Mouse (Mus musculus): Measurements from ENCODE around the gene Tmem88b. TPM values are rescaled to one million over a fixed set of nuclear protein-coding genes. Genes with fewer than 3 reads are reported as not detected.
"Not testable (repeated sequence)": the region's sequence is repeated elsewhere in the genome, so short reads cannot be mapped to it uniquely, and the experiment has no call there.

Tmem88b gene
- polyA plus RNA-seq, 1 experiment, result 1.8 TPM

DNA sequence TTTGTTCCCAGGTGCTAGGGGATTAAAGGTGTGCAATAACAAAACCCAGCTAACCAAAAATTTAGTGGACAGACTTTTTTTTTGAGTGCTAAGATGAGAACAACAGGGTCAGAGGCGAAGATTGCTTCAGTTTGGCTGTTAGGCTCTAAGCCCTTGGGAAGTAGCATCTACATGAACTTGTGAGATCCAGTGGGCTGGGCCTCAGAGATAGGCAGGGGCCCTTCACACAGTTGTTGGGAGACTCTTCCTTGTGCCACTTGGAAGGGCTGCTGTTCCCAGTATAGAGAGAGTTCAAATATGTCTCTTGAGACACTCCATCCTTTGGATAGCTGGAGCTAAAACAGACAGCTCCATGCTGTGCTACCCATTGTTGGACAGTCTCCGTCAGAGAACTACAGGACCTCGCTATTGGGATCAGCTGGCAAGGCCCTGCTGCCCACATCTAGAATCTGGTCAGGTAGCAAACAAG, 4.4 kb upstream of the Tmem88b start, which contains the start of gene Ankrd65:
TSS of gene Ankrd65 (plus strand) at position 419 of the 469 bp plus-strand sequence.
- H3K36me3 ChIP-seq (ENCODE audit: control insufficient read depth, insufficient read depth, low read length), result no peaks in the 10 kb centered on the region
- DNase-seq, result no peak
- 69% methylated on average over 3 of the region's 3 CpGs for WGBS
- H3K4me1 ChIP-seq (ENCODE audit: control insufficient read depth, insufficient read depth, low read length), result peaks cover 12% of the 10 kb centered on the region; the same call in 1 of the 2 replicates
- peak within 1 kb of the TSS; percentile 36; the same call in 1 of the 2 replicates for H3K4me3 ChIP-seq (ENCODE audit: insufficient read depth, low read depth, low read length)
- H3K27ac ChIP-seq (ENCODE audit: insufficient read depth, low read depth, low read length), result peak within 1 kb of the TSS; percentile 79
- no peak for TF ChIP-seq CTCF (conservative IDR thresholded peaks at IDR 0.05; ENCODE audit: insufficient read depth, insufficient read length, low read depth, low read length)
- TF ChIP-seq POLR2A (IDR thresholded peaks at IDR 0.05; ENCODE audit: low read depth, low read length), result no peak
- H3K27me3 ChIP-seq (replicated peaks; ENCODE audit: control insufficient read depth, insufficient read depth, low read length), result no peaks in the 10 kb centered on the region

DNA sequence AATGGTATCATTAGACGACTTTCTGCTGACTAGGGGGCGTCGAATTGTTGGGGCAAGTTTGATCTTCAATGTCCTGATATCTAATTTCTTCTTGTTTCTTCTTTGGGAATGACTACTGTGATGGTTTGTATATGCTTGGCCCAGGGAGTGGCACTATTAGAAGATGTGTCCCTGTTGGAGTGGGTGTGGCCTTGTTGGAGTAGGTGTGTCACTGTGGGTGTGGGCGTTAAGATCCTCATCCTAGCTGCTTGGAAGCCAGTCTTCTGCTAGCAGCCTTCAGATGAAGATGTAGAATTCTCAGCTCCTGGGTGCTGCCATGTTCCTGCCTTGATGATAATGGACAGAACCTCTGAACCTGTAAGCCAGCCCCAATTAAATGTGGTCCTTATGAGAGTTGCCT, 3.2 kb upstream of the Tmem88b start:
- H3K36me3 ChIP-seq (ENCODE audit: control insufficient read depth, insufficient read depth, low read length), result not testable (repeated sequence)
- 87% methylated on average over 4 of the region's 4 CpGs for WGBS

DNA sequence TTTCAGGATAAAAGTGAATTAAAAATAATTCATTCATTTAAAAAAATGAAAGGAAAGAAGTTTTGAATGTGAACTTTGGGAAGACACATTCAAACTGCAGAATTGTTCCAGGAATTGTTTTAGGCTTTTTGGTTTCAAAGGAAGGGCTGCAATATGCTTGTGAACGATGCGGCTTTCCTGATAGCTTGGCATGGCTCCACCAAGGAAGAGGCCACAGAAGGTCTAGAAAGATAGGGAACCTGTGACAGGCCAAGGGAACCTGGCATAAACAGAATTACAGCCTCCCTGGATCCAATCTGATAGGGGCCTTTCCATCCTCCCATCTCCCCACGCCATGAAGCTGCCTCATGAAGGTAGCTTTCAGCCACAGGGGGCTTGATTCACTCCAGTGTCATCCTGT, 2.6 kb upstream of the Tmem88b start:
- Histone ChIP-seq H3K27ac (ENCODE audit: insufficient read depth, low read depth, low read length) (no peak overlapping the region), H3K27me3 (replicated peaks; ENCODE audit: control insufficient read depth, insufficient read depth, low read length) (no peaks in the 10 kb centered on the region), H3K36me3 (ENCODE audit: control insufficient read depth, insufficient read depth, low read length) (no peaks in the 10 kb centered on the region), H3K4me1 (ENCODE audit: control insufficient read depth, insufficient read depth, low read length) (peaks cover 20% of the 10 kb centered on the region; the same call in 1 of the 2 replicates), H3K4me3 (ENCODE audit: insufficient read depth, low read depth, low read length) (no peak overlapping the region)
- no peak for DNase-seq
- WGBS, result 83% methylated on average over 3 of the region's 3 CpGs
- TF ChIP-seq POLR2A (IDR thresholded peaks at IDR 0.05; ENCODE audit: low read depth, low read length) (no peak), CTCF (conservative IDR thresholded peaks at IDR 0.05; ENCODE audit: insufficient read depth, insufficient read length, low read depth, low read length) (no peak)

More for the DNA sequence above, 3.2 kb upstream of the Tmem88b start:
- not testable (repeated sequence) for H3K27ac ChIP-seq (ENCODE audit: insufficient read depth, low read depth, low read length); H3K27me3 ChIP-seq (replicated peaks; ENCODE audit: control insufficient read depth, insufficient read depth, low read length); DNase-seq; H3K4me3 ChIP-seq (ENCODE audit: insufficient read depth, low read depth, low read length)
- H3K4me1 ChIP-seq (ENCODE audit: control insufficient read depth, insufficient read depth, low read length), result peaks cover 15% of the 10 kb centered on the region; the same call in 1 of the 2 replicates

DNA sequence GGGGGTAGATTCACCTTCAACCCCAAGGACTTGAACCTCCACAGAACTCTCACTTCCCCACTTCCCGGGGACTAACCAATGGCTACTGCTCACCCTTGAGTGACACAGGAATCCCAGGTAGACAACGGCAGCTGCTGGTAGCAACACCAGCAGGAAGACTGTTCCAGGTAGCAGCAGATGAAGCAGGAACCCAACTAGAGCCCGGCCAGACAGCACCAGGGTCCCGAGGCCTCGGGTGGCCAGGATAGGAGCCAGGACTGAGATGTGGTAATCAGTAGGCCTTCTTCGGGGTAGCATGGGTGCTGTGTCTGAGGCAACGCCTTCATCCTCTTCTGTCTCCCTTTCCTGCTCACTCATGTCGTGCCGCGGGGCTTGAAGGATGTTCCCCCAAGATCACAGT, 428 bp downstream of the Tmem88b start:
- WGBS, result 83% methylated on average over 10 of the region's 10 CpGs

DNA sequence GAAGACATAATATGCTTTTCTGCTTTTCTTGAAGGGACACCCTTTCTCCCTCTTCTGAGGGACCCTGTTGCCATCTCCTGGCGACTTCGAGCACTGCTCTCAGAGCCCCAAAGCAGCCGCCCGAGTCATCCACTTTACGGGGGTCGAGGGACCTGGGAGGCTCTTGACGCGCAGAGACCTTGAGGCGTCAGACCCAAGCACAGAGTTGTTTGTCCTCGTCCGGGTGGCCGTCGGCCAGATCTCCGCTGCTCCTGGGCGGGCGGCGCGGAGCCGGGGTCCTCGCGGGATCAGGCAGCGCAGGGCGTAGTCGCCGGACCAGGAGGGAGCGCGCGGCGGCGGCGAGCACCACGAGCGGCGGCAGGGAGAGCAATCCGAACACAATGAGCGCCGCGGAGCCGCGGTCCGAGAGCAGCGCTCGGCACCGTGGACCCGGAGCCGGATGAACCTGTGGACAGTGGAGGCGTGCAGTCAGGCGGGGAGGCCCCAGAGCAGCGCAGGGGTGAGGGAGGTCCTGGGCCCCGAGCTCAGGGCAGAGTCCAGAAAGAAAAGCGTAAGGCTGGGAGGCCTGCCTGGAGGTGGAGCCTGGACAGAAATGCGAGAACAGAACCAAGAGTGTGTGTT, 1.5 kb downstream of the Tmem88b start:
- H3K4me3 ChIP-seq (ENCODE audit: insufficient read depth, low read depth, low read length), result peak overlapping the region; percentile 68
- TF ChIP-seq CTCF (conservative IDR thresholded peaks at IDR 0.05; ENCODE audit: insufficient read depth, insufficient read length, low read depth, low read length) (peak; percentile 60), POLR2A (IDR thresholded peaks at IDR 0.05; ENCODE audit: low read depth, low read length) (no peak)
- H3K36me3 ChIP-seq (ENCODE audit: control insufficient read depth, insufficient read depth, low read length), result no peaks in the 10 kb centered on the region
- DNase-seq, result peak; percentile 92
- WGBS, result under 1% methylated on average over 52 of the region's 52 CpGs
- peak overlapping the region; percentile 96 for H3K27ac ChIP-seq (ENCODE audit: insufficient read depth, low read depth, low read length)
- no peaks in the 10 kb centered on the region for H3K27me3 ChIP-seq (replicated peaks; ENCODE audit: control insufficient read depth, insufficient read depth, low read length)
- H3K4me1 ChIP-seq (ENCODE audit: control insufficient read depth, insufficient read depth, low read length), result peaks cover 9% of the 10 kb centered on the region; the same call in 1 of the 2 replicates

More for the DNA sequence above, 428 bp downstream of the Tmem88b start:
- Histone ChIP-seq H3K27ac (ENCODE audit: insufficient read depth, low read depth, low read length) (no peak overlapping the region), H3K4me3 (ENCODE audit: insufficient read depth, low read depth, low read length) (no peak overlapping the region), H3K4me1 (ENCODE audit: control insufficient read depth, insufficient read depth, low read length) (peaks cover 10% of the 10 kb centered on the region; the same call in 1 of the 2 replicates), H3K36me3 (ENCODE audit: control insufficient read depth, insufficient read depth, low read length) (no peaks in the 10 kb centered on the region), H3K27me3 (replicated peaks; ENCODE audit: control insufficient read depth, insufficient read depth, low read length) (no peaks in the 10 kb centered on the region)
- DNase-seq, result no peak
- TF ChIP-seq CTCF (conservative IDR thresholded peaks at IDR 0.05; ENCODE audit: insufficient read depth, insufficient read length, low read depth, low read length) (no peak), POLR2A (IDR thresholded peaks at IDR 0.05; ENCODE audit: low read depth, low read length) (no peak)

DNA sequence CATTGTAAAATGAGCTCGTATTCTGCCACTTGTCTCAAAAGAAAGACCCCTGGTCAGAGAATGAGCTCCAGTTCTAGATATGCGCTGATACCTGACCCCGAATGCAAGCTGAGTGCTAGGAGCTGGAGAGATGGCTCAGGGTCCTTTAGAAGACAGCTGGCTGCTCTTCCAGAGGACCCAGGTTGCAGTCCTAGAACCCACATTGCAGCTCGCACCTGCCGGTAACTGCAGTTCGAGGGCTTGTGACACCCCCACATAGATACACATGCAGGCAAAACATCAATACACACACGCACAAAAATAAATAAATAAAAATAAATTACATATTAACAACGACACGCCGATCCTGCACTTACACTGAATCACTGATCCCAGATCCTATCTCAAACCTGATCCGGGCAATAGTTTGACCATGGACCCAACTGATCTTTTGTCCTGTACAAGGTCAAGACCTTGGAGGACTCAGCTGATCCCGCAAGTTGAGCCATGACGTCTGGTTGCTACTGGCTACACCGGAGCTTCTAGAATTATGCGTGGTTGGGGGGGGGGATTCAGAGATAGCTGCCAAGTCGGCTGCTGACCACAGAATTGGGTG, 2.1 kb downstream of the Tmem88b start:
- Histone ChIP-seq H3K36me3 (ENCODE audit: control insufficient read depth, insufficient read depth, low read length) (no peaks in the 10 kb centered on the region), H3K27me3 (replicated peaks; ENCODE audit: control insufficient read depth, insufficient read depth, low read length) (no peaks in the 10 kb centered on the region), H3K27ac (ENCODE audit: insufficient read depth, low read depth, low read length) (peak overlapping the region; percentile 96), H3K4me1 (ENCODE audit: control insufficient read depth, insufficient read depth, low read length) (peaks cover 9% of the 10 kb centered on the region; the same call in 1 of the 2 replicates), H3K4me3 (ENCODE audit: insufficient read depth, low read depth, low read length) (peak overlapping the region; percentile 68)
- no peak for TF ChIP-seq POLR2A (IDR thresholded peaks at IDR 0.05; ENCODE audit: low read depth, low read length)
- no peak for TF ChIP-seq CTCF (conservative IDR thresholded peaks at IDR 0.05; ENCODE audit: insufficient read depth, insufficient read length, low read depth, low read length)
- peak; percentile 79 for DNase-seq
- WGBS, result 22% methylated on average over 16 of the region's 16 CpGs

DNA sequence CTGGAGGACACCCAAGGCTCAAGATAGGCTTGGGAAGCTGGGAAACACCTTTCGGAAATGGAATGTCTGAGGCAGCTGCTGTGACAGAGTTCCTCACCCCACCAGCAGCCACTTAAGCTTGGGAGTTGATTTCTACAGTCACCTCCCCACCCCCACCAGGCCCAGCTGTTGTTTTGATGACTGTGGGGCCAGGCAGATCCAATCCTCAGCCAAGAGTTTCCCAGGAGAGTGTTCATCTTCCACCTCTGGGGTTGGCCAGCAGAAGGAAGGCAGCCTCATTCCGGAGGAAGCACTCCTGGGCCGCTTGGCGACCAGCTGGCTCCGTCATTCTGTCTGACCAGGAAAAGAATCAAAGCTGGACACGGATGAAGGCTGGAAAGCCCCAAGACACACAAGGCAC, 4.8 kb downstream of the Tmem88b start:
- H3K27ac ChIP-seq (ENCODE audit: insufficient read depth, low read depth, low read length), result peak overlapping the region; percentile 64; the same call in 1 of the 2 replicates
- DNase-seq, result peak; percentile 87

More for the DNA sequence above, 4.8 kb downstream of the Tmem88b start:
- Histone ChIP-seq H3K36me3 (ENCODE audit: control insufficient read depth, insufficient read depth, low read length) (no peaks in the 10 kb centered on the region), H3K4me1 (ENCODE audit: control insufficient read depth, insufficient read depth, low read length) (peaks cover 17% of the 10 kb centered on the region), H3K27me3 (replicated peaks; ENCODE audit: control insufficient read depth, insufficient read depth, low read length) (no peaks in the 10 kb centered on the region), H3K4me3 (ENCODE audit: insufficient read depth, low read depth, low read length) (no peak overlapping the region)
- TF ChIP-seq POLR2A (IDR thresholded peaks at IDR 0.05; ENCODE audit: low read depth, low read length) (no peak), CTCF (conservative IDR thresholded peaks at IDR 0.05; ENCODE audit: insufficient read depth, insufficient read length, low read depth, low read length) (no peak)
- 35% methylated on average over 6 of the region's 6 CpGs for WGBS
